Mouse (Mus musculus) forebrain, postnatal 0 days (tissue): ENCODE results near the gene Fbxw18. TPM values are rescaled to one million over a fixed set of nuclear protein-coding genes. Genes with fewer than 3 reads are reported as not detected.
A peak's percentile ranks its signal among the peaks of the same experiment; 100 is the strongest.
"Not testable (repeated sequence)": the region's sequence is repeated elsewhere in the genome, so short reads cannot be mapped to it uniquely, and the experiment has no call there.

Source experiments
- ATAC-seq: fragments of 200-750 bp; cut with Nextera tagmentation; 2 replicates; pipeline ENCODE4 v1.8.0; 2017; ENCODE audit warnings: mild to moderate bottlenecking, moderate library complexity
- DNase-seq: peaks from one replicate; pipeline ENCODE4 v3.0.0-alpha.2; 2015
- H3K27ac ChIP-seq: fragments of 300-500 bp; sonication (generic); 2 replicates; pipeline ENCODE4 v1.5.1; 2014; ENCODE audit warnings: low read depth, mild to moderate bottlenecking, antibody characterized with exemption, low read length, moderate library complexity, mixed read lengths
- H3K27me3 ChIP-seq: fragments of 300-500 bp; sonication (generic); 2 replicates; pipeline ENCODE4 v1.6.1; 2014; ENCODE audit warnings: mild to moderate bottlenecking, low read length, mixed read lengths; ENCODE audit not compliant: insufficient read depth
- H3K36me3 ChIP-seq: fragments of 300-500 bp; sonication (generic); 2 replicates; pipeline ENCODE4 v1.6.1; 2014; ENCODE audit warnings: mild to moderate bottlenecking, moderate library complexity; ENCODE audit not compliant: insufficient read depth
- H3K4me1 ChIP-seq: fragments of 300-500 bp; sonication (generic); 2 replicates; pipeline ENCODE4 v1.6.1; 2014; ENCODE audit warnings: antibody characterized with exemption; ENCODE audit not compliant: insufficient read depth
- H3K4me2 ChIP-seq: fragments of 300-500 bp; sonication (generic); 2 replicates; pipeline ENCODE4 v1.6.1; 2014; ENCODE audit warnings: low read depth, mild to moderate bottlenecking, moderate library complexity
- H3K4me3 ChIP-seq: fragments of 300-500 bp; sonication (generic); 2 replicates; pipeline ENCODE4 v1.5.1; 2014; ENCODE audit warnings: low read depth, low read length, mixed read lengths
- H3K9ac ChIP-seq: fragments of 300-500 bp; sonication (generic); 2 replicates; pipeline ENCODE4 v1.6.1; 2014; ENCODE audit warnings: mild to moderate bottlenecking
- H3K9me3 ChIP-seq: fragments of 300-500 bp; sonication (generic); 2 replicates; pipeline ENCODE4 v1.6.1; 2016; ENCODE audit warnings: low read length
- CTCF ChIP-seq: sonication (generic); IDR thresholded peaks from 2 replicates; pipeline ENCODE4 v1.5.1; 2016; ENCODE audit warnings: antibody characterized with exemption, control low read depth, low read depth
- WGBS: fragments of 180-500 bp; shearing (Covaris S2); extraction: QIAGEN DNeasy Blood & Tissue Kit; methylation state at CpG from one replicate; pipeline ENCODE4 v1.1.7; 2014; 5-methylcytosine and 5-hydroxymethylcytosine counted together
- polyA plus RNA-seq: library from polyadenylated mRNA; unstranded; fragments of >200 nt; fragmentation: Nextera tagmentation; extraction: Ambion mirVana; gene quantifications from 2 replicates; pipeline ENCODE4 v1.2.1, GENCODE M21; 2015
- total RNA-seq: library from RNA; depleted of rRNA; stranded (reverse); fragments of >200 nt; gene quantifications from 2 replicates; pipeline ENCODE4 v1.2.3, GENCODE M21; 2014; rRNA removed

Fbxw18 gene
- total RNA-seq, result not detected in 2 replicates
- polyA plus RNA-seq, result not detected in 2 replicates

- not testable (repeated sequence) for DNase-seq, H3K27ac ChIP-seq, H3K36me3 ChIP-seq, H3K9ac ChIP-seq, H3K4me2 ChIP-seq, H3K4me3 ChIP-seq, ATAC-seq, H3K27me3 ChIP-seq, H3K4me1 ChIP-seq, H3K9me3 ChIP-seq
- 83% methylated on average over 4 of the region's 4 CpGs for WGBS
These were observed at the start of gene Fbxw18 for GRCm38 (mm10) chr9:109702600-109702999. TSS of gene Fbxw18 (minus strand) at chr9:109702700.

GRCm38 (mm10) chr9:109745989-109746388 is 43.5 kb upstream of the Fbxw18 start, which contains the start of gene Fbxw26:
TSS of gene Fbxw26 (minus strand) at chr9:109746089.
- not testable (repeated sequence) for H3K4me1 ChIP-seq, H3K4me3 ChIP-seq, H3K4me2 ChIP-seq, H3K9me3 ChIP-seq, H3K36me3 ChIP-seq, H3K27ac ChIP-seq, ATAC-seq, DNase-seq, H3K9ac ChIP-seq, H3K27me3 ChIP-seq
- 83% methylated on average over 3 of the region's 3 CpGs for WGBS

- no peak for ATAC-seq
- H3K4me2 ChIP-seq, result no peak overlapping the region
- H3K4me3 ChIP-seq, result no peak overlapping the region
- H3K4me1 ChIP-seq, result no peaks in the 10 kb centered on the region
- no peaks in the 10 kb centered on the region for H3K27me3 ChIP-seq
- TF ChIP-seq CTCF, result peak; percentile 40
- WGBS, result 0% methylated on average over 1 of the region's 1 CpGs
- H3K9me3 ChIP-seq, result no peaks in the 10 kb centered on the region
- no peaks in the 10 kb centered on the region for H3K36me3 ChIP-seq
- H3K9ac ChIP-seq, result no peak overlapping the region
- no peak overlapping the region for H3K27ac ChIP-seq
- DNase-seq, result no peak
These were observed 17.2 kb downstream of the Fbxw18 start for GRCm38 (mm10) chr9:109685299-109685698.

DNA sequence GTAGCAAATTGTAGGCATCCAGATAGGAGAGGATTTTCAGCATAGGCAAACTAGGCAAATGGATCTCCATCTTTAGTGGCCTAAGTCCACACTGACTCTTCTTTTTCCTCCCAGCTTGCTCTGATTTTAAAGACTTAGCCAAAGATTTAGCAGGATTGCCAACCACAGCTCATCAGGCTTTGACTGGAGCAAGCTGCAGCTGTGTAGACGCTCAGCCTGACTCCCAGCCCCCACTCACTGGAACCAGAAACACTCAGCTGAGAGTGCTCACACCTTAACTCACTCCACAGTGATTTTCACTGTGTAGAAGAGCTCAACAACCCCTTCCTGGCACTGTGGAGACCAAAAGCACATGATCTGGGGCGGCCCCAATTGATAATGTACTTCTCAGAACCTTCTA is 37.9 kb downstream of the Fbxw18 start, which contains the start of gene Fbxw25:
TSS of gene Fbxw25 (minus strand) at position 101 of the 400 bp plus-strand sequence.
- H3K4me1 ChIP-seq, H3K9ac ChIP-seq, H3K27me3 ChIP-seq, H3K36me3 ChIP-seq, H3K4me3 ChIP-seq, H3K27ac ChIP-seq, DNase-seq, H3K9me3 ChIP-seq, H3K4me2 ChIP-seq, ATAC-seq: not testable (repeated sequence)
- WGBS, result 69% methylated on average over 2 of the region's 2 CpGs

Other genes with a start within 250 kb of the Fbxw18 start
- gene Fbxw19, start 206.8 kb downstream of the Fbxw18 start, total RNA-seq, result not detected in 2 replicates
- not detected in 2 replicates for gene Fbxw19, start 206.8 kb downstream of the Fbxw18 start, polyA plus RNA-seq
- 0.71 TPM in 1 of 2 replicates, not detected in the other for gene Fbxw15, start 134.4 kb downstream of the Fbxw18 start, total RNA-seq
- gene Fbxw15, start 134.4 kb downstream of the Fbxw18 start, polyA plus RNA-seq, result not detected in 2 replicates
- gene Fbxw24, start 76.6 kb downstream of the Fbxw18 start, total RNA-seq, result 0.19 TPM in 1 of 2 replicates, not detected in the other
- not detected in 2 replicates for gene Fbxw24, start 76.6 kb downstream of the Fbxw18 start, polyA plus RNA-seq
- gene Fbxw25, start 38.0 kb downstream of the Fbxw18 start, total RNA-seq, result not detected in 2 replicates
- gene Fbxw25, start 38.0 kb downstream of the Fbxw18 start, polyA plus RNA-seq, result not detected in 2 replicates
- not detected in 2 replicates for gene Fbxw26, start 43.4 kb upstream of the Fbxw18 start, total RNA-seq
- not detected in 2 replicates for gene Fbxw26, start 43.4 kb upstream of the Fbxw18 start, polyA plus RNA-seq
- not detected in 2 replicates for gene Fbxw27, start 88.0 kb upstream of the Fbxw18 start, total RNA-seq
- not detected in 2 replicates for gene Fbxw27, start 88.0 kb upstream of the Fbxw18 start, polyA plus RNA-seq
- gene Spink8, start 109.6 kb upstream of the Fbxw18 start, total RNA-seq, result not detected in 2 replicates
- gene Spink8, start 109.6 kb upstream of the Fbxw18 start, polyA plus RNA-seq, result 0.69 TPM in 2 replicates
- 31.3 and 39.8 TPM in 2 replicates for gene Nme6, start 130.0 kb upstream of the Fbxw18 start, total RNA-seq
- gene Nme6, start 130.0 kb upstream of the Fbxw18 start, polyA plus RNA-seq, result 47.5 and 55.6 TPM in 2 replicates
- 0.85 TPM in 1 of 2 replicates, not detected in the other for gene Camp, start 146.9 kb upstream of the Fbxw18 start, total RNA-seq
- gene Camp, start 146.9 kb upstream of the Fbxw18 start, polyA plus RNA-seq, result 0.35 and 1.4 TPM in 2 replicates
- gene Cdc25a, start 172.9 kb upstream of the Fbxw18 start, total RNA-seq, result 14.4 and 16.1 TPM in 2 replicates
- 7.7 and 8.7 TPM in 2 replicates for gene Cdc25a, start 172.9 kb upstream of the Fbxw18 start, polyA plus RNA-seq
- 226 and 237 TPM in 2 replicates for gene Map4, start 228.8 kb upstream of the Fbxw18 start, total RNA-seq
- 158 and 201 TPM in 2 replicates for gene Map4, start 228.8 kb upstream of the Fbxw18 start, polyA plus RNA-seq